Mouse (Mus musculus): Measurements from ENCODE around the gene Cyp2d11. TPM values are rescaled to one million over a fixed set of nuclear protein-coding genes. Genes with fewer than 3 reads are reported as not detected.

Gene Cyp2d11
- total and polyA plus RNA-seq, 2 experiments from 2014 or later: not detected

GRCm38 (mm10) chr15:82345820-82346470, 47.9 kb downstream of the Cyp2d11 start:
- DNase-seq (peak; percentile 99), ATAC-seq (peak; percentile 98)
- peak overlapping the region; percentile 72 for H3K4me3 ChIP-seq (ENCODE audit: low read depth, low read length)
- H3K9me3 ChIP-seq (ENCODE audit: low read length): no peaks in the 10 kb centered on the region
- H3K9ac ChIP-seq: peak overlapping the region; percentile 80
- H3K4me2 ChIP-seq (ENCODE audit: low read depth): peak overlapping the region; percentile 86
- H3K36me3 ChIP-seq (ENCODE audit: insufficient read depth): peaks cover 31% of the 10 kb centered on the region
- under 1% methylated on average over 50 of the region's 51 CpGs for WGBS
- peak overlapping the region; percentile 93 for H3K27ac ChIP-seq (ENCODE audit: low read depth, low read length)
- peaks cover 13% of the 10 kb centered on the region for H3K4me1 ChIP-seq (ENCODE audit: insufficient read depth)
- TF ChIP-seq CTCF (IDR thresholded peaks at IDR 0.05; ENCODE audit: low read depth): no peak
- H3K27me3 ChIP-seq (ENCODE audit: insufficient read depth, low read length): 0 out of 2 replicates have a peak, but pooled peaks cover under 1% of the 10 kb centered on the region

- Histone ChIP-seq H3K27me3 (ENCODE audit: insufficient read depth, low read length) (peaks cover 7% of the 10 kb centered on the region; the same call in 1 of the 2 replicates), H3K36me3 (ENCODE audit: insufficient read depth) (peaks cover 22% of the 10 kb centered on the region), H3K9me3 (ENCODE audit: low read length) (no peaks in the 10 kb centered on the region), H3K4me3 (ENCODE audit: low read depth, low read length) (no peak overlapping the region), H3K9ac (no peak overlapping the region), H3K27ac (ENCODE audit: low read depth, low read length) (no peak overlapping the region), H3K4me2 (ENCODE audit: low read depth) (no peak overlapping the region), H3K4me1 (ENCODE audit: insufficient read depth) (peaks cover 13% of the 10 kb centered on the region)
- no peak for TF ChIP-seq CTCF (IDR thresholded peaks at IDR 0.05; ENCODE audit: low read depth)
- ATAC-seq: no peak
- WGBS: 95% methylated on average over 6 of the region's 6 CpGs
- DNase-seq: no peak
Observed at GRCm38 (mm10) chr15:82344971-82345370, 48.9 kb downstream of the Cyp2d11 start.

GRCm38 (mm10) chr15:82343368-82344287, 50.2 kb downstream of the Cyp2d11 start:
- Histone ChIP-seq H3K4me1 (ENCODE audit: insufficient read depth) (peaks cover 13% of the 10 kb centered on the region), H3K9ac (no peak overlapping the region), H3K27me3 (ENCODE audit: insufficient read depth, low read length) (peaks cover 7% of the 10 kb centered on the region; the same call in 1 of the 2 replicates), H3K9me3 (ENCODE audit: low read length) (no peaks in the 10 kb centered on the region), H3K36me3 (ENCODE audit: insufficient read depth) (peaks cover 9% of the 10 kb centered on the region), H3K27ac (ENCODE audit: low read depth, low read length) (no peak overlapping the region), H3K4me3 (ENCODE audit: low read depth, low read length) (no peak overlapping the region), H3K4me2 (ENCODE audit: low read depth) (no peak overlapping the region)
- 89% methylated on average over 27 of the region's 27 CpGs for WGBS
- no peak for TF ChIP-seq CTCF (IDR thresholded peaks at IDR 0.05; ENCODE audit: low read depth)
- ATAC-seq (no peak), DNase-seq (no peak)

- Histone ChIP-seq H3K36me3 (ENCODE audit: insufficient read depth) (no peaks in the 10 kb centered on the region), H3K4me1 (ENCODE audit: insufficient read depth) (peaks cover 18% of the 10 kb centered on the region), H3K4me3 (ENCODE audit: low read depth, low read length) (no peak overlapping the region), H3K27me3 (ENCODE audit: insufficient read depth, low read length) (peaks cover 7% of the 10 kb centered on the region; the same call in 1 of the 2 replicates), H3K27ac (ENCODE audit: low read depth, low read length) (no peak overlapping the region), H3K9me3 (ENCODE audit: low read length) (no peaks in the 10 kb centered on the region), H3K9ac (no peak overlapping the region), H3K4me2 (ENCODE audit: low read depth) (no peak overlapping the region)
- no peak for TF ChIP-seq CTCF (IDR thresholded peaks at IDR 0.05; ENCODE audit: low read depth)
- ATAC-seq (no peak), DNase-seq (no peak)
- 77% methylated on average over 5 of the region's 5 CpGs for WGBS
Observed at GRCm38 (mm10) chr15:82342543-82342935, 51.3 kb downstream of the Cyp2d11 start.

GRCm38 (mm10) chr15:82341675-82342542, 51.9 kb downstream of the Cyp2d11 start:
- no peak overlapping the region for H3K9ac ChIP-seq
- H3K36me3 ChIP-seq (ENCODE audit: insufficient read depth): no peaks in the 10 kb centered on the region
- WGBS: 76% methylated on average over 15 of the region's 15 CpGs
- TF ChIP-seq CTCF (IDR thresholded peaks at IDR 0.05; ENCODE audit: low read depth): no peak
- 0 out of 2 replicates have a peak overlapping the region, but pooled peaks have one; percentile 40 for H3K4me2 ChIP-seq (ENCODE audit: low read depth)
- ATAC-seq (no peak), DNase-seq (no peak)
- no peaks in the 10 kb centered on the region for H3K9me3 ChIP-seq (ENCODE audit: low read length)
- H3K4me1 ChIP-seq (ENCODE audit: insufficient read depth): peaks cover 12% of the 10 kb centered on the region
- H3K27me3 ChIP-seq (ENCODE audit: insufficient read depth, low read length): peaks cover 7% of the 10 kb centered on the region; the same call in 1 of the 2 replicates
- H3K4me3 ChIP-seq (ENCODE audit: low read depth, low read length): no peak overlapping the region
- H3K27ac ChIP-seq (ENCODE audit: low read depth, low read length): no peak overlapping the region; the same call in 1 of the 2 replicates

- H3K36me3 ChIP-seq (ENCODE audit: insufficient read depth): no peaks in the 10 kb centered on the region
- H3K27me3 ChIP-seq (ENCODE audit: insufficient read depth, low read length): peaks cover 7% of the 10 kb centered on the region; the same call in 1 of the 2 replicates
- H3K4me1 ChIP-seq (ENCODE audit: insufficient read depth): peaks cover 6% of the 10 kb centered on the region
- DNase-seq (no peak), ATAC-seq (no peak)
- WGBS: 6% methylated on average over 40 of the region's 40 CpGs
- 0 out of 2 replicates have a peak overlapping the region, but pooled peaks have one; percentile 39 for H3K9ac ChIP-seq
- H3K4me3 ChIP-seq (ENCODE audit: low read depth, low read length): peak overlapping the region; percentile 1; the same call in 1 of the 2 replicates
- H3K27ac ChIP-seq (ENCODE audit: low read depth, low read length): no peak overlapping the region
- peak overlapping the region; percentile 40 for H3K4me2 ChIP-seq (ENCODE audit: low read depth)
- TF ChIP-seq CTCF (IDR thresholded peaks at IDR 0.05; ENCODE audit: low read depth): no peak
- H3K9me3 ChIP-seq (ENCODE audit: low read length): no peaks in the 10 kb centered on the region
Observed at GRCm38 (mm10) chr15:82341036-82341501, 52.8 kb downstream of the Cyp2d11 start.

Measured in forebrain, postnatal 0 days (tissue).